Mouse (Mus musculus): ENCODE measurements around the gene Yae1d1. TPM values are rescaled to one million over a fixed set of nuclear protein-coding genes. Genes with fewer than 3 reads are reported as not detected.
"Not testable (repeated sequence)": the region's sequence is repeated elsewhere in the genome, so short reads cannot be mapped to it uniquely, and the experiment has no call there.

The Yae1d1 gene
- total RNA-seq (2021) = 10 to 100 TPM; 22.6 to 23.2 TPM
- long read RNA-seq, full-length matches to known transcripts = 31 of 37 reads
- long read RNA-seq, partial matches to known transcripts = 1 of 37 reads
- long read RNA-seq, other reads (novel, unspliced or antisense) = 5 of 37 reads

DNA sequence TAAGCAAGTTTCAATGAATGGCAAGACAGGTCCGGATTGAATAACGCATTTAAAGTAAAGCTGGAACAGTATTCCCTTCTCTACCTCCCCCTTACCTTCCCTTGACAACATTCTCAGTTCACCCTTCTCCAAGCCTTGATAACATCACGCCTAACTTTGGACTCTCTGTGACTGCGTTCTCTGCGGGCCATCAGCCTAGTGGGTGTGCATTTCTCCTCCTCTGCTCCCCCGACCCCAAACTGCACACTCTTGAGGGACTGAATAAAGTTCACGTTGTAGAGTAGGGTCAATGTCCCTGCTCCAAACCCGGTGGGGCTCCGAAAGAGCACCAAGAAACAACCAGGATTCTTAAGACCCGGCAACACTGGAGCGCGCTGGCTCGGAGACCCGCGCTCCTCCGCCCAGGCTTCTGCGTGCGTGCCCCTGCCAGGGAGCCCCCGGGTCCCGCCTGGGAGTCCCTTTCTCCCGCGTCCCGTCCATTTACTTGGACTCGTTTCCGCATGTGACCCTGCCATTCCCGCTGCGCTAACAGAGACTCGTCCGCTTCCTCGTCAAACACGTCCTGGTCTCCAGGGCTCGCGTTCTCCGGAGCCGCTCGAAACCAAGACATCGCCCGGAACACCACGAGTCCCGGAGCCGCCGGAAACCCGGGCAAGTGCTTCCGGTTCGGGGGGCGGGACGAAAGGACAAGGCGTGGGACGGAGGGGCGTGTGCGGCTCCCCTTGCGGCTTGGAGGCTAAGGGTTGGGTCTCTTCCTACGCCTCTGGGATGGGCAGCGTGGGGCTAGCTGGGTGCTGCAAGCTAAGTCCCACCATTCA, at the start of gene Yae1d1:
TSS of gene Yae1d1 (minus strand) at position 653 of the 818 bp plus-strand sequence.
- peak; percentile 81 to 91 for DNase-seq (ENCODE audit: low spot score in 2 of 2)

DNA sequence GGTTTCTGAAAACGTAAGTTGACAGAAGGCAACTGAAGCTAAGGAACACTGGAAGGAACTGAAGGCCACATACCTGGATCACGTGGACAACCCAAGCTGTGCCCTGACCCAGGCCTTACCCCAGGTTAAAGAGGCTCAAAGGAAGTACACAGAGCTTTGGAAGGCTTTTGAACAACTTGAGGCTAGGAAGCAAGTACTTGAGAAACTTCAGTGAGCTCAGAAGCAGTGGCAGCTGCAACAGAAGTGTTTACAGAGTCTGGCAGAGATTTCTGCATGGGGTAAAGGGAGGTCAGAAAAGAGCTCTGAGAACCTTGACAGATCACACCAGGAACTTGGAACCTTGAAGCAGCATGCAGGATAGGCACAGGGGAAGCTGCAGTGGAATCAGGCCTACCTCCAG, 45.7 kb upstream of the Yae1d1 start:
- no peak for DNase-seq (ENCODE audit: low spot score in 2 of 2)

DNA sequence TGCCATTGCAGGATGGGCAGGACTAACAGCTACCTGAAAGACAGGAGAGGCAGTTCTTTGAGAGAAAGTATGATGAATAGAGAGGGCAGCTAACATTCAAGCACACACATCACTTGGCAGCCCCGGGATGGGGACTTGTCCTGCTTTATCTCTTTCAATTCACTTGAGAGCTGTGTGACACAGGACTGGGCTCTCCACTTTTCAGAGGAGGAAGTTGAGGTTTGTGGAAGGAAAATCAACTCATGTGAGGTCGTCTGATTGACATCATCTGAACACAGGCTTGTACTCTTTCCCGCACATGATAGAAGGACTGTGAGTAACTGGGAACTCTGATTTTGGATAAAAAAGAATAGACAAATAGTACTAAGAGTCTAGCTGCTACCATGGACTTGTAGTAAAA, 23.5 kb upstream of the Yae1d1 start:
- no peak for DNase-seq (ENCODE audit: low spot score in 2 of 2)

DNA sequence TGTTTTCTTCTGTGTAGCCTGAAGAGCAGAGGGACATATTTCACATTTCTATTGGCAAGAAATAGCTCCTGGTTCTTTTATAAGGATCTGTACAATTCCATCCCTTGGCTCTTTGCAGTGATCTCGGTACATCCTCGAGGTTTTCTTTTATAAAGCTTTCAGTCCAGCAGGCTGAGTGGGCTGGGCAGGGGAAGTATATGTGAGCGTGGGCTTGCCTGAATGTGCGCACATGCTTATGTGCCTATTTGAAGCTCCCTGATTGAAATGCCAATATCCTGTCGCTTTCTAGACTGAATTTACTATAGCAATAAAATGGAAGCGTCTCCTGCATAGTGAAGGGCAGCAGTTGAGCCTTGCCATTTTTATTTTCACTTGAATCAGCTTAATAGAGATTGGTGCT, 20.1 kb upstream of the Yae1d1 start:
- DNase-seq (ENCODE audit: low spot score in 2 of 2) = peak; percentile 3 to 15

DNA sequence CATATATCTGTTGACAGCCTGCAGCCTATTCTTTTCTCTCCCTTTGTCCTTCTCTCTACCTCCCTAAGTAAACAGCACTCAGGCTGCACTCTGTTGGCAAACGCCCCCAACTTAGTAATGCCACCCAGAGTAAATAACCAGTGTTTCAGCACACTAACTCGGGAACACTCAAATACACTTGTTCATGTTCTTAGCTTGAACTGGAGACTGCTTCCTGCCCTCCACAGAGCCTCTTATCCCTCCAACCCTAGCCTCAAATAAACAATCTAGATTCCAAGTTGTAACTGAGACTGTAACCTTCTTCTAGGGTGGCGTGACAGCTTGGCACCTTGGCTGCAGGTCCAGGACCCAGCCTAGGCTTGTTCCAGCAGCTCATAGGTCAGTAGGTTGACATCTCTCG, 17.9 kb upstream of the Yae1d1 start:
- no peak for DNase-seq (ENCODE audit: low spot score in 2 of 2)

DNA sequence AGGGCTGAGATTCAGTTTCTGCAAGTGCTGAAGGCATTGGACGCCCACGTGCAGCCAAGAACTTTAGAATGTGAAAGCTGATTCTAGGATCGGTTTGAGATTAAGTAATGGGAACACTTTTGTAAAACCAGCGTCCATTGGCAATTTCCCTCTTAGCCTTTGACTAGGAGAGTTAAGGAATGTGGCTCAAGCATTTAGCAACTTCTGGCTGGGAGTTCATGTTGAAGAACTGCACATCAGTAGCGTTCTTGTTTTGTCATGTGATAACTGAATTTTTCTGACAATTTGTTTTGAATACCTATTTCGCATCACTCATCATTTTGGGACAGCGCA, 332 bp upstream of the Yae1d1 start:
- no peak for DNase-seq (ENCODE audit: low spot score in 2 of 2)

DNA sequence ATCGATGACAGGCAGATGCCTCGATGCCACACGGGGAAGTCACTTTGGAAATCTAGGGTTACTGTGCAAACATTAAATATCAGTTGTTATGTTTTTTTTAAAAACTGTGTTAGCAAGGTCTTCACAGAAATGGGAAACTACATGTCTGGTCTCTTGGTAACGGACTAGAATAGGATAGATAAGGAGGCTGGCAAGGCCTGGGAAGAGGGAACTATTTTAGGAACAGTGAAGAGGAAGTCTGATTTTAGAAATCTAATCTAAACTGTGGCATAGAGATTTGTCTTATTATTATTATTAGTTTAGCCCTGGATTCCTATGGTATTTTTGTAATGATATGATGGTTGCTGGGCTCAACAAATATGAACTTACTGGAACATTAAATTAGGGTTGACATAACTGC, 1.1 kb downstream of the Yae1d1 start:
- no peak for DNase-seq (ENCODE audit: low spot score in 2 of 2)

DNA sequence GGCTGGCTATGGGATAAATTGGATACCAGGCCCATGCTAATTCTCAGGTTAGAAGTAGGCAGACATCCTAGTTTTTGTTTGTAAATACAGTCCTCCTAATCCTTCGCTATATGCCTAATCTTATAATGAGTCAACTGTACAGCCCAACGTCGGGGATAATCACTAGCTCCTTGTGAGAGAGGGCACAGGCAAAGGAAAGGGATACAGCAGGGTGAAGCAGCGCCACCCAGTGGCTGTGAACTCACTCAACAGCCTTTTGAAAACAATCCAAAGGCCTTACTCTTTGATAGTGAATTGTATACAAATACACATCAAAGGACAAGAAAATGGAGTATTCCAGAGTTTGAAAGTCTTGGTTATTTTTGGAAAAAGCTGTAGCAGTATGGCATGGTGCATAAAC, 10.0 kb downstream of the Yae1d1 start:
- peak; percentile 34 to 77 for DNase-seq (ENCODE audit: low spot score in 2 of 2)

DNA sequence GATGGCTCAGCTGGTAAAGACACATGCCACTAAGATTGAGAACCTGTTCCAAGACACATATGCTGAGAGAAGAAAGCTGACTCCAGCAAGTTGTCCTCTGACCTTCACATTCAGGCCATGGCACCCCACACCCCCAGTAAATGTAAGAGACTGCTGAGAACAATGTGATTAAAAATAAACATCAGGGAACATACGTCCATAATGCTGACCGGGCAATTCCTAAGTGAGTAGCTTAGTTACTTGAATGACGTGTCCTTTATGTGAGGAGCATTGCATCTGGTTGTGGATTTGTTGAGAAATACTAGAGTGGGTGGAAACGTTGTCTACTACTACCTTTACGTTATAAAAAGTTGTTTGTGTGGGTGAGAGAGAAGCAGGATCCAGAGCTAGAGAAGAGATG, 10.5 kb downstream of the Yae1d1 start:
- DNase-seq (ENCODE audit: low spot score in 2 of 2) = no peak

DNA sequence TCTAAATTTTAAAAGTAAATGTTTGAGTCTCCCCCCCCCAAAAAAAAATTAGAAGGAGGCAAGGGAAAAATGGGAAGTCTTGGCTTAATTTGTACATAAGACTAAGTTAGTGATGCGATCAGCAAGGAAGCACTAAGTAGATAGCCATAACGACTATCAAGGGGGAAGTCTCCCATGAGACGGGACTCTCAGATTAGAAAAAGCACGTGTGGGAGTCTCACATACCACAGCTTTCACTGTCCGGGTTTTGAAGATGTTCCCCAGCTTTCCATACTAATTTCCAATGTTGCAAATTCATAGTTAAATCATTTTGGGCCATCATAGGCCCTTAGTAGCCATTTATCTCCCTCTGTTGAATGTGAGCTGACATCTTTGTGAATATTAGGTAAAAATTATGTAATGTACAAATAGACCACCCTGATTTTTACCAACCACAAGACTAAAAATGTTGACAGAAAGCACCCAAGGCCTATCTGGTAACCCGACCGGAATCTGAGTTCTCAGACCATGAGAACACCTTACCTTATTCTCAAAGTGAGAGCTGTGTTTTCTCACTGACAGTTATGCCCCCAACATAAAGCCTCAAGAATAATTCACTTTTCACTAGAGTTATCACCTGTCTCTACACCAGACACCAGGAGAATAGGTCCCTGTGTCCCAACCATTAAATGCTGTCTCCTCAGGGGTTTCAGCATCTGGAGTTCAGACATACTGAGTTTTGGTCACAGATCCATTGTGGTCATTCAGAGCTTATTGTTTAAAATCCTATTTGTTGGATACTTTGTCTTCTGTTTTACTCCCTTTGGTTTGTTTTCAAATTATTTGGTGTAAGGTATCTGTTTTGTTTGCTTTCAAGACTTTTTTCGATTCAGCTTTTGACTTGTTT, 16.1 kb downstream of the Yae1d1 start:
- no peak for DNase-seq (ENCODE audit: low spot score in 2 of 2)

DNA sequence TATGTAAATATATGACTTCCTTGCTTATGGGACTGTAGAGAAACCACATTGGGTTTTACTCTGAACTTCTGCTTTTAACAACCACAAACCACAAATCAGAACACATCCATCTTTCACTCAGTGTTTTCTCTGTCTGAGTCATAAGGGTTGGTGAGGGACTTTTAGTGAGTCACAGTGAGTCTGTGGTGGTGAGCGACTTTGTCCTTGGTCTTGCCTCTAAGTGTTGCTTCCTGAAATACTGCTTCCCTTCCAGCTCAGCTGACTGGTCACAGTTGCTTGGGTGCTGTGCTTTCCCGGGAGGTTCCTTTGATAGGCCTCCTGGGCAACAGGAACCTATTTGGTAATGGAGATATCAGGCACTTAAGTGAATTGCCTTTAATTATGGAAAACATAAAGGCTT, 17.3 kb downstream of the Yae1d1 start:
- DNase-seq (ENCODE audit: low spot score in 2 of 2) = no peak

DNA sequence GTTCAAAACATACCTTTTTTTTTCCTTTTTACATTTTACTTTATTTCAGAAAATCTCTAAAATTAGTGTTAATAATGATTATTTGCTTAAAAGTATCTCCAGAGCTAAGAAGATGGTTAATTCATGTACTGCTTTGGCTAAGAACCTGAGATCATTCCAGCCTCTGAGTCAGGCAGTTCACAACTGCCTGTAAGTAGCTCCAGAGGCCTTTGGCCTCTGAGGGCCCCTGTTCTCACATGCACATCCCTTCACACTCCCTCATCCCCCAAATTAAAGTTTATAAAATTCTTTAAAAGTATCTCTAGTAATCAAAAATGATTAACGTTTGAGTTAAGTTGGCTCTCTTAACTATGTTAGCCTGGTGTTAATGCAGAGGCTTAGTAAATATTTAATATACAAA, 17.7 kb downstream of the Yae1d1 start:
- no peak for DNase-seq (ENCODE audit: low spot score in 2 of 2)

DNA sequence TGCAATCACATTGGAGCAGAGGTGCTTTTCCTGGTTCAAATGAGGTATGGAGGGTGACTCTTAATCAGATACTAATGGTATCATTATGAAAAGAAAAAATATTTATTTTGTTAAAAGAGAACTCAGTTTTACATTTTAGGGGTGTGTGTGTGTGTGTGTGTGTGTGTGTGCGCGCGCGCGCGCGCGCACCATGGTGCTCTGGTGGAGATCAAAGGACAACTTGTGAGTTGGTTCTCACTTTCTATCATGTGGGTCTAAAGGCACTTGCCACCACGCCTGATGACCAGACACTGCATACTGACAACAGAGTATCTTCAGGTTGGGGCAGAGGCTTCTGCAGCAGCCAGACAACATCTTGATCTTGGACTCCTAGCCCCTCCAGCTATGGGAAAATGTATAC, 18.4 kb downstream of the Yae1d1 start:
- DNase-seq (ENCODE audit: low spot score in 2 of 2) = no peak

DNA sequence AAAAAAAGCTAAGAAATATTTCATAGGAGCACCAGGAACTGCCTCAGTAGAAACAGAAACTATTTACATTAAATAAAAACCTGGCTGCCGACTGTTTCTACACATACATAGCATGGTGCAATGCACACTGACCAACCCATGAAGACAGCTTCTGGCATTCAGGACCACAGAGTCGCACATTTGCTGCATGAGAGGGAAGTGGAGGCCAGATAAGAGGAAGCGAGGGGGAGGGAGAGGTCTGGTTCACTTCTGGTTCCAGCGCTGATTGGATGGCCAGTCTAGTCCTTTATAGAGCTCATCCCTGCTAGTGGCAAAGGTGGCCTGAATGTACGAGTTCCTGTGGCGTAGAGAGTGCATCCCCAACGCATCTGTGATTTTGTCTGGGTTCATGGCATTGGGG, 32.5 kb downstream of the Yae1d1 start:
- no peak for DNase-seq (ENCODE audit: low spot score in 2 of 2)

DNA sequence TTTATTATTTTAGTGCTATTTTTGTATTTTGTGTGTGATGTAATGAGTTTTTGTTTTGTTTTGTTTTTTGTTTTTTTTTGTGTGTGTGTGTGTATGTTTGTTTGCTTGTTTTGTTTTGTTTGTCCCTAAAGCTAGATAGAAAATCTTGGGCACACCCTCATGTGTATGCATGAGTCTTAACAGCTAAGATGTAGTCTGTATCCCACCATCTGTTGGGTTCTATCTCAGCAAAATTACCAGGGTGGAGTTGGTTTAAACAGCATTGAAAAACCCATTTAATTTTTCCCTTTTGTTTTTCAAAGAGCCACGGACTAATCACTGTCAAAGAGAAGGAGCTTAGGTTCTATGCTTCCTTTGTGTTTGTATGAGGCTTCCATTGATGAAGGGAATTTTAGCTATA, 38.9 kb downstream of the Yae1d1 start:
- DNase-seq (ENCODE audit: low spot score in 2 of 2) = no peak

DNA sequence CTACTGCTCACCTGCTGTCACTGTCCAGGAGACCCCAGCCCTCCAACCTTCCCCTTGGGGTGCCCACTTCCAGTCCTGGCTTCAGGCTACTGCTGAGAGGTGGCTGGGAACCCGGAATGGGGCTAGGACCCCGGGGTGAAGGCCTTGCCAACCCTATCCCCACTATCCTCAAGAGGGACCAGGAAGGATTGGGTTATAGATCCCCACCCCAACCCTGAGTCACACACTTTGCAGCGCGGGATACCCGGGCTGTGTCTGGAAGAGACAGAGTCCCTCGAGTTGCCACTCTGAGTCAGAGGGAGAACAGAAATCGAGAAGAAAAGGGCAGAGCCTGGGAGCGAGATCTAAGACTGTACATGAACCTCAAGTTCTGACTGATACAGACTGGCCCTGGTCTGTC, 42.6 kb downstream of the Yae1d1 start:
- not testable (repeated sequence) for DNase-seq (ENCODE audit: low spot score in 2 of 2)

DNA sequence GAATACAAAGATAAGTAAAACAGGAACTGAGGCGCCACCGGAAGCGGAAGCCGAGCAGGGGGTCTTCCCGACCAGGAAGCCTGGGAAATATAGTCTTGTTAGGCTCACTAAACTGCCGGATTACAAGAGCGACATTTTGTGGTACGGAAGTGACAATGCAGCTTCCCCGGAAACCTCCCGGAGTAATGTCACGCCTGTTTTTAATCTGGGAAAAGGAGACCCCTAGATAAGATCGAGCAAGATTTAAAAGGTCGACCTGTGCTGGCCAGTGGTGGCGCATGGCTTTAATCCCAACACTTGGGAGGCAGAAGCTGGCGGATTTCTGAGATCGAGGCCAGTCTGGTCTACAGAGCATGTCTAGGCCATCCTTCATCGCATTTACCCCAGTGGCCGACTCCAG, 43.6 kb downstream of the Yae1d1 start:
- DNase-seq (ENCODE audit: low spot score in 2 of 2) = no peak

DNA sequence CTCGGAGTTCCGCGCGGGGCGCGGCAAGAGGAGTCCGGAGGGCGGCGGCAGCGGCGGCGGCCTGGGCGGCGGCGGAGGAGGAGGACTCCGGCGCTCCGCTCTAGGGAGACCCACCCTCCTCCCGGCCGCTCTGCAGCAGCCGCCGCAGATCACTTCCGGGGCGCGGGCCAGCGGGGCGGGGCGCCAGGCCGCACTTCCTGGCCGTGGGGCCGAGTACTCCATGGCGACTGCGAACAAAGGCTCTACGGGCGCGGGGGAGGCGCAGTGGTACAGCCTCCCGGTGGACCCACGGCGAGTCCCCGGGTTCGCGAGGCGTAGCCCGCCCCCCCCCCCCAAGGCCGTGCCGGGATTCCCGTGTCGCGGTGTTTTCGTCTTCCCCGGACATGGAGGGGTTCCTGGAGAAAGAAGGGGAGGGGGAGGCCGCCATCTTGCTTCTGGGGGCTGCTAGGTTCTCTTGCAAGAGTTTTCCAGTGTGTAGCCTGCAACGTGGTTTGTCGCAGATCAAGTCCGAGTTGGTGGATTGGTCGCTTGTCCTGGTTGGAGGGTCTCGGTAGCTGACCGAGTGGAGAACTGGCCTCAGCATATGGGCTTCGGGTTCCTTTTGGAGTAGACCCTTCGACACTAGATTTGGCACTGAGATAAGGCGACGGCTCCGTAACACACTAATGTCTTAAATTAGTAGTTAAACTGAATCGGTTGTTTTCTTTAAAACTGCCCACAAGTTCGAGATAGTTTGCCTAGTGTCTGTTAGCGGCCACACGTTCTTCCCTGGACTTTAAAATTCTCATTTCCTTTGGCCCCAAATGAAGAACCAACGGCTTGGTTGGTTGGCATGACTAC, 48.9 kb downstream of the Yae1d1 start, which contains the start of gene Rala:
TSS of gene Rala (minus strand) at position 162 of the 840 bp plus-strand sequence.
- peak; percentile 94 for DNase-seq (ENCODE audit: low spot score in 2 of 2)

DNA sequence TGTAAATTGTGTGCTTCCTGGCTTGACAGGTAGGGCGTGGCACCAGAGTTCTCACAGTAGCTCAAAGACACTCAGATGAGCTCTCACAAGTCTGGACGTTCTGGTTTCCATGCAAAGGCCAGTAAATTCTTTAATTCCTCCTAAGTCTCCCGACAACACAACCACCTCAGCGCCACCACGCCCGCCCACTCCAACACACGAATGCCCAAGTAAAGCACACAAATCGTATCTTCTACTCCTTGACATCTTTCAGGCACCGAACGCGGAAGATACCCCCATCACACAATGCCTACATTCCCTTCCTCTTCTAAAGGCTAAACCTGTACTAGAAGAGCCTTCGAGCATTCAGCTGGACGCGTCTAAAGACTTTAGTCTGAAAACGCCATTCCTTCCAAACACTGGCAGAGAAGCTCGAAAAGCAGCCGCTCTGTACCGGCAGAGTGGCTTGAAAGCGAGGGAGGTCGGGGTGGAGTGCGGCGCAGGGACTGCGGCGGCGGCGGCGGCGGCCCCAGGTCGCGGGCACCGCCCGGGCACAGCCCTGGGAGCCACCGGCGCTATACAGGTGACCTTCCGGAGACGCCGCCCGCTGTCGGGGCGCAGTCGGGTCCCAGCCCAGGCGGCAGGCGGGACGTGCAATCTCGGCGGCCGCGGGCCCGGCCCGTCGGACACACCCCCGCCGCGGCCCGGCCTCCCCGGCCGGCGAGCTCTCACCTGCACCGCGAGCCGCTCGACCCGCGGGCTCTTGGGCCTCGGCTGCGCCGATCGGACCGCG, 49.7 kb downstream of the Yae1d1 start:
- DNase-seq (ENCODE audit: low spot score in 2 of 2) = peak in 1 of 2 experiments; percentile 30

DNA sequence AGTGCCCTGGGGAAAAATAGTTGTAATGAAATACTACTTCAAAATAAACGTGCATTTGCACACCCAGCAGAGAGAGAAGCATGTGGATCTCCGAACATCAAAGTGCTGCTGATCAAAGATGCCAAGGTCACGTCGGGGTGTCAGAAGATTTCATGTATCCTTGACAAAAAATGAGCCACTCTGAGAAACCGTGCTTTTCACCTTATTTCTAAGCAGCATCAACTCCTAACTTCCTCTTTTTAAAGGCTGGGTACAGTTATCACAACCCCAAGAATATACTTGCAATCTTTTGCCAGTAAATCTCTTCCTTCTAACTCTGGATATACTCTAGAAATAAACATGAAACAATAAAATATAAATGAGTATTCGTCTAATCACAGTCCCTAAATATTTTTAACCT, 50.8 kb downstream of the Yae1d1 start:
- DNase-seq (ENCODE audit: low spot score in 2 of 2) = no peak
